Mouse (Mus musculus) embryo, embryonic 11 days (tissue): ENCODE measurements around the gene Fam83e.

ENCODE experiments used
- DNase-seq: peaks from one replicate; pipeline ENCODE4 v3.0.0-alpha.2; 2015

Fam83e gene

GRCm38 (mm10) chr7:45742338-45742737 lies 21.3 kb downstream of the Fam83e start:
- no peak for DNase-seq

- DNase-seq: peak; percentile 75
Measured at GRCm38 (mm10) chr7:45744387-45744786, 23.4 kb downstream of the Fam83e start.

GRCm38 (mm10) chr7:45746518-45746917 lies 25.5 kb downstream of the Fam83e start:
- DNase-seq: no peak

- no peak for DNase-seq
Measured at GRCm38 (mm10) chr7:45747450-45747849, 26.4 kb downstream of the Fam83e start.

GRCm38 (mm10) chr7:45748110-45748509 lies 27.1 kb downstream of the Fam83e start:
- DNase-seq: no peak

GRCm38 (mm10) chr7:45749401-45749800 lies 28.4 kb downstream of the Fam83e start:
- no peak for DNase-seq

- DNase-seq: no peak
Measured at GRCm38 (mm10) chr7:45750162-45750561, 29.1 kb downstream of the Fam83e start.

GRCm38 (mm10) chr7:45755703-45756102 lies 34.7 kb downstream of the Fam83e start:
- no peak for DNase-seq

- DNase-seq: peak; percentile 36
Measured at GRCm38 (mm10) chr7:45759400-45759799, 38.4 kb downstream of the Fam83e start.

- DNase-seq: no peak
Measured at GRCm38 (mm10) chr7:45760151-45760550, 39.1 kb downstream of the Fam83e start.

GRCm38 (mm10) chr7:45765995-45766394 lies 45.0 kb downstream of the Fam83e start:
- DNase-seq: no peak

- no peak for DNase-seq
Measured at GRCm38 (mm10) chr7:45766764-45767163, 45.8 kb downstream of the Fam83e start.

GRCm38 (mm10) chr7:45767500-45767899 lies 46.5 kb downstream of the Fam83e start:
- no peak for DNase-seq

- DNase-seq: no peak
Measured at GRCm38 (mm10) chr7:45770427-45771082, 49.5 kb downstream of the Fam83e start.

- no peak for DNase-seq
Measured at GRCm38 (mm10) chr7:45771101-45771500, 50.1 kb downstream of the Fam83e start.

- no peak for DNase-seq
Measured at GRCm38 (mm10) chr7:45775237-45775636, 54.2 kb downstream of the Fam83e start.
